Mouse (Mus musculus) layer of hippocampus, adult 9-10 months (tissue): ENCODE data around the gene Slc1a4.
A peak's percentile ranks its signal among the peaks of the same experiment; 100 is the strongest.

Experiments used
- DNase-seq: peaks from one replicate; pipeline ENCODE4 v3.0.0; 2022; ENCODE audit warnings: low spot score

Gene Slc1a4

GRCm38 (mm10) chr11:20325073-20325694 lies 7.3 kb downstream of the Slc1a4 start:
- DNase-seq = no peak

GRCm38 (mm10) chr11:20324006-20324405 lies 8.5 kb downstream of the Slc1a4 start:
- no peak for DNase-seq

GRCm38 (mm10) chr11:20322366-20322765 lies 10.1 kb downstream of the Slc1a4 start:
- DNase-seq = no peak

DNA sequence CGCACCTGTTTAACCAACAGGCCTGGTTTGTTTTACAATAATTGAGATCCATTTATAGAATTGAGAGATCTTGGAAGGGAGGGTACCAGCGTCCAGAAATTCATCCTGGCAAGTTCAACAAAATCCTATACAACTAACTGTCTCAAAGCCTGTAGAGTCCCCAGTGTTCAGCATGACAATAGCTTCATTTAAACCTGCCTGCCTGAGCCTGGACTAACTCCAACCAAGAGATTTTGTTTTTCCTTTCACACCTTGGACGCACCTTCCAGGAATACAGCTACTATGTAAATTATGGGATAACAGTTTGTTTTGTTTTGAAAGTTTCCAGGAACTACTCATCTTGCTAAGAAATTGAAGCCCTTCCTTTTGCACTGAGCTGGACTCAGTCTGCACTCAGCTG lies 11.9 kb downstream of the Slc1a4 start:
- no peak for DNase-seq

DNA sequence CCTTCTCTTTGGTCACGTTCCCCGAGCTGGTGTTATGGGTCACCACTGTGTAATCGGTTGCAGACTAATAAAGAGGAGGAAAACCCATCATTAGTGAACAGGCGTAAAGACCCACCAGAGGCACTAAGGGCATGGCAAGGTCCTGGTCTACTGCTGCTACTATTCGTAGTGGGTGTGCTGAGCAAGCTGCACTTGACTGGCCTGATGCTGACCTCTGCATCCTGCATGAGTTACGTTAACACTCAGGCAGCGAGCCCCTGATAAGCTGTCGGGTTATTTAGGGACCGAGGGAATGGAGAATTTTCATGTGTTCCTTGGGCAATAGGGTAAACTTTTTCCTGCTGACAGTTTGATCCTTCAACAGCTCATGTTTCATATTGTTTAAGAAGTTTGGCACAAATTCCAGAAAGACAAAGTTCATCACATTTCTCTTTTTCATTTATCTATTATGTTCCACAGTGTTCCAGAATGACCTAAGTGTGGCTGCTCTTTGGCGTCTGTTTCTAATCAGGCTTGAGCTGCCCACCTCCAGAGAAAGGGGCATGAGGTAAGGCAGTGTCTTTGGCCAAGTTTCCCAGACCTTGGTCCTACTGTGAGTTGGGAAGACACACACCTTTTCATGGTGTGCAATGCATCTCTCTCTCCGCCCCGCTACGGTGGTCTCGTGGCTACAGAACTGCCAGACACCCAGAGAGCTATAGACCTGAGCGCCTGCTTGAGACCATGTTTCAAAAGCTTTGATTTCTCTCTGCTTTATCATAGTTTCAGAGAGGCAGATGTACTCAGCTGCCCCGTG lies 13.7 kb downstream of the Slc1a4 start:
- no peak for DNase-seq

GRCm38 (mm10) chr11:20313576-20313975 lies 18.9 kb downstream of the Slc1a4 start:
- DNase-seq = no peak

DNA sequence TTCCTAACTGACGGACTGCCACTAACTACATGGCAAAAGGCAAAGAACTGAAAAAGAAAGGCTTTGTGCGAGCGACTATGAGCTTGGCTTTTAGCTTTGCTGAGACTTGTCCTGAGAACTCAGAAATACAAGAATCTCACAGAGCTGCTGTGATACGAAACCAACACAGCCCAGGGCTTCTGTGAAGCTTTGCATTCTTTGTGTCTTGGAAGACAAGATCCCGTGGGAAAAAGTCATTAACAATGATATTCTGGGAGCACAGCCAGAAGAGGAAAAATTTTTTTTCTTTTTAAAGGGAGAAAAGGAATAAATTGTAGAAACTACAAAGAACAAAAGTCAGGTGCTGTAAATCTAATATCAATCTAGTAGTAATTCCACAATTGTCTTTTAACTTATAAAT lies 23.5 kb downstream of the Slc1a4 start:
- DNase-seq = no peak

DNA sequence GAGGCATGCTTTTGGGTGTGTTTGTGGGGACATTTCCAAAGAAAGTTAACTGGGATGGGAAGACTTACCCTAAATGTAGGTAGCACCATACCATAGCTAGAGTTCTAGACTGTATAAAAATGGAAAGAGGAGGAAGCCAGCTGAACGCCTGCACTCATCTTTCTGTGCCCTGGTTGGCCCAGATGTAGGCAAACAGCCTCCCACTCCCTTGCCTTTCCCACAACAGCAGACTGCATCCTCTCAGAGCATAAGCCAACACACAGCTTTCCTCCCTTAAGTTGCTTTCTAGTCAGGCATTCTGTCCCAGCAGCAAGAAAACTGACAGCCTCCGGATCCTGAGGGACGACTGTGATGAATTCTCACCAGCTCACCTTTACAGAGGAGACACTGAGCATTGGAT lies 25.1 kb downstream of the Slc1a4 start:
- DNase-seq = no peak

DNA sequence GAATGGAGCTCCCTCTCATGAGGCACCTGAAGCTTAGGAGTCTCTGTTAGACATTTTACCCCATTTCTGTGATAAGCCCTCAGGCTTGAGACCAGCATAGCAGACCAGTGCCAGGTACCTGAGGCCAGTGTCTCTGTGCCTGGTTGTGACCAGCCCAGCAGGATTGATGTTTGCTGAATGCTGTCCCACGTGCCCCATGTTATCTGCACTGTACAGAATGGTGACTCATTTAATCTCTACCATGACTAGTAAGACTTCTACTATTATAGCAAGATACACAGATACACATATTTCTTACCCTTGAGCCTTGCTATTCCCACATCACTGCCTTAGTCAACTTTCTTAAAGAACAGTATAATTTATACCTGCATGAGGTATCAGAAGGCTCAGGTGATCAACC lies 26.9 kb downstream of the Slc1a4 start:
- no peak for DNase-seq

DNA sequence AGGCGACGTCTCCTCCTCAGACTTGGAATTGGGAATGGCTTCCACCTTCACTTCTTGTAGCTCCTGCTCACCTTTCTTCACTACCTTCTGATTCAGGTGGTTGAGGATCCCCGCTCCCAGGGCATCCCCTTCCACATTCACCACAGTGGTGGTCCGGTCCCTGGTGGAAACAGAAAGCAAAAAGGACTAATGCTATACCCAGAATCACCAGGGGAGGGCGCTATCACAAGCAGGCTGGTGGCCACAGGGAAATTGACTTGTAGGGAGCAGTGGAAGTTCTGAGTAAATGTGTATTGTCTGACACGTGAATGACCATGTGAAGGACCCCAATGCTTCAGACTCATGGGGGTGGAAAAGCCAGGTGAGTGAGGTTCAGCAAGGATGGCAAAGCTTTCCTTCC lies 28.2 kb downstream of the Slc1a4 start:
- DNase-seq = peak; percentile 39

- DNase-seq = no peak
These were observed 31.2 kb downstream of the Slc1a4 start for GRCm38 (mm10) chr11:20301332-20301731.

DNA sequence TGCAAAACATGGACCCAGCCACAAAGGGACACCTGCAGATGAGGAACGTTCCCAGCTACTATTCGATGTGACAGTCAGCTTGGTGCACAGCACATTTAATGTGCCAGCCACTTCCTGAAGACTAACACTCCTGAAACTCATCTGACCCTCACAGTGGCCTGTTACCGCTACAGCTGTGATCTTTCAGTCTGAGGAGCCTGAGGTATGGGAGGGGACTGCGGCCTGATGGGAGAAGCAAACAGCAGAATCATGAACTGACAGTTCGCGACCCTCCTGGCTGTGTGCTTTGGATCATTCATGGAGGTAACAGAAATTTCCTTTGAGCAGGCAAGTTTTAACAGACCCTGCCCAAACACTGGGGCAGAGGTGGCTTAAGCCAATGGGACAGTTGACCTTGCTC lies 31.7 kb downstream of the Slc1a4 start:
- DNase-seq = no peak

DNA sequence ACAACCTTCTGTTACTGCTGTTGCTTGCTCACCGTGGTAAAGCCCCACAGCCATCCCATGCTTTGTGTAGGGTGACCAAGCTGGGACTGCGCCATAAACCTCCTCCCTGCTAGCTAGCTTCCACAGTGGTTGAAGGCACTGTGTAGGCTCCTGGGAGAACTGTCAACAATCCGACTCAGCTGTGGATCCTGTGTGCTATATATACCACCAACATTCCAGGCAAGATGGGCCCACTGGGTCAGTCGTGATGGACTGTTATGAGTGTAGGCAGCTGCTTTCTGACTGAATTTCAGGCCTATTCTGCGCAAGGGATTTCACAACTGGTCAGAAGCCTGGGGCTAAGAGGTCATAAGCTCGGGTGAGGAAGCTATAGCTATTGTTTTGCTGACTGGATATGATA lies 32.6 kb downstream of the Slc1a4 start:
- no peak for DNase-seq

DNA sequence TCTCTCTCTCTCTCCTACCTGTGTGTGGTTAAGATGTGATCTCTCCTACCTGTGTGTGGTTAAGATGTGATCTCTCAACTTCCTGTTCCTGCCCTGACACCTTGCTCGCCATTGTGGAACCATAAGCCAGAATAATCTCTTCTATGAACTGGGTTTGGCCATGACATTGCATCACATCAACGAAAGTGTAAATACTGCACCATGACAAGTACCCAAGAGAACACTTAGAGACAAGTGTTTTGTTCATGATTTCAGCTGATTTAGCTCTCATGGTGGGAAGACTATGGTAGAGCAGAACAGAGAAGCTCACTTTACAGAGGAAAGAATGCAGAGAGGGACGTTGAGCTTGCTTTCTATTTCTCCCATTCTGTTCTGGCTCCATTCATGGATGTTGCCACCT lies 48.0 kb downstream of the Slc1a4 start:
- no peak for DNase-seq

- DNase-seq = no peak
These were observed 49.8 kb downstream of the Slc1a4 start for GRCm38 (mm10) chr11:20282601-20283219.

DNA sequence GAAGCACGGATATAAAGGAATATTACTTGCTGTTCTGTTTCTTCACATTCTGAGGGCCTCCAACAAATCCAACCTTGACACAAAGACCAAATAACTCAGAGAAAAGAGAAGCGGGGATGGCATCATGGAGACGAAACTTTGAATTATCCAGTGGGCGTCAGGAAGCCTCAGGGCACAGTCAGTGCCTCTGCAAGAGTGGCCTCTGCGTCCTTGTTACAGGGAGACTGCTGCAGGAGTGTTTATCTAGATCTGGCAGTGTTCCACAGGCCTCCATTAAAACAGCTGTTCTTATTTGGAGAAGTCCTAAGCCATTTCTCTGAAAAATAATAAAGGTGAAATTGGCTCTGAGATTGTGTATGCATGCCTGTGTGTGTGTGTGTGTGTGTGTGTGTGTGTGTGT lies 51.5 kb downstream of the Slc1a4 start:
- DNase-seq = no peak

DNA sequence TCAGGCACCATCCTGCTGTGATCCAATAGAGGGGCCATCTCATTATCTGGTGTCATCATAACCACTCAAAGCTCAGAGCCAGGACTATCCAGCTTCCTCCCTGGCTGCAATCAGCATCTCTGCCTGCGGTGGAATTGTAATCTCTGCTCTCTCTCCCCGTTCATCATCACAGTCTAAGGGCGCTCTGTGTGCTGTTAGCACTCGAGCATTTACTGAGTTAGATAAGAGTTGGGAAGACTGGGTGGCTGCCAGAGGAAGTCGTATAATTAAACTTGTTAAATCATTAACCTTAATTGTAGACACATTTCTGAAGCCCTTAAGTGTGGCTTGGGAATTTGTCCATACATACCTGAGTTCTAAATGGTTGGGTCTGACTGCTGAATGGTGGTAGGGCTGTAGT lies 53.8 kb downstream of the Slc1a4 start:
- no peak for DNase-seq

- no peak for DNase-seq
These were observed 55.4 kb downstream of the Slc1a4 start for GRCm38 (mm10) chr11:20277106-20277505.

- no peak for DNase-seq
These were observed 56.5 kb downstream of the Slc1a4 start for GRCm38 (mm10) chr11:20275974-20276373.

- DNase-seq = no peak
These were observed 62.6 kb downstream of the Slc1a4 start for GRCm38 (mm10) chr11:20269885-20270284.

- peak; percentile 48 for DNase-seq
These were observed 69.7 kb downstream of the Slc1a4 start for GRCm38 (mm10) chr11:20262628-20263380.

DNA sequence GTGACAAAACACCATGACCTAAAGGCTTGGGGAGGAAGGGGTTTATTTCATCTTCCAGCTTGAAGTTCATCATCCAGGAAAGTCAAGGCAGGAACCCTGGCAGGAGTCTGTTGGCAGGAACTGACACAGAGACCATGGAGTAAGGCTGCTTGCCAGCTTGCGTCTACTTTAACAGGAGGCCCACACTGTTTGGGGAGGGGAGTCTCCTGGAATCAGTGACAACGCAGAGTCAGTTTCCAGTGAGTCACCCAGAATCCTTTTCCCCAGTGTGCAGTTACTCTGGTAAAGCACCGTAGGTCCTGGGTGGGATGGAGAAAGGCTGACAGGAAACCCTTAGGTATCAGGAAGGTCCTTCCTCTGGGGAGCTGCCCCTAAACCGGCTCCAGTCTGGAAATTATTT lies 77.7 kb downstream of the Slc1a4 start:
- no peak for DNase-seq

GRCm38 (mm10) chr11:20253088-20253487 lies 79.4 kb downstream of the Slc1a4 start:
- no peak for DNase-seq
